Mouse (Mus musculus): Measurements from ENCODE around the gene Terb2. TPM values are rescaled to one million over a fixed set of nuclear protein-coding genes. Genes with fewer than 3 reads are reported as not detected.

Terb2 gene
- polyA plus RNA-seq, 1 experiment = not detected

GRCm38 (mm10) chr2:122157561-122157960 lies 28.5 kb upstream of the Terb2 start:
- no peaks in the 10 kb centered on the region for H3K79me2 ChIP-seq (ENCODE audit: control insufficient read depth, insufficient read depth)
- no peak overlapping the region for H3ac ChIP-seq (ENCODE audit: control insufficient read depth, insufficient read length)
- peaks cover 11% of the 10 kb centered on the region for H3K36me3 ChIP-seq (ENCODE audit: control insufficient read depth, insufficient read depth)
- no peaks in the 10 kb centered on the region for H3K27me3 ChIP-seq (ENCODE audit: control insufficient read depth, insufficient read depth, insufficient read length)
- TF ChIP-seq POLR2AphosphoS2 (IDR thresholded peaks at IDR 0.05; ENCODE audit: insufficient read length, low read depth) (peak; percentile 24), E2F4 (IDR thresholded peaks at IDR 0.05; ENCODE audit: insufficient read depth) (no peak)
- no peak overlapping the region for H3K4me2 ChIP-seq (ENCODE audit: low read depth)
- H3K4me3 ChIP-seq = no peak overlapping the region

- H3ac ChIP-seq (ENCODE audit: control insufficient read depth, insufficient read length) = no peak overlapping the region
- no peak overlapping the region for H3K4me2 ChIP-seq (ENCODE audit: low read depth)
Measured at GRCm38 (mm10) chr2:122158362-122158802, 27.7 kb upstream of the Terb2 start.

GRCm38 (mm10) chr2:122159667-122160066 lies 26.4 kb upstream of the Terb2 start:
- no peak overlapping the region for H3K4me3 ChIP-seq
- H3K36me3 ChIP-seq (ENCODE audit: control insufficient read depth, insufficient read depth) = no peaks in the 10 kb centered on the region
- no peaks in the 10 kb centered on the region for H3K79me2 ChIP-seq (ENCODE audit: control insufficient read depth, insufficient read depth)
- H3ac ChIP-seq (ENCODE audit: control insufficient read depth, insufficient read length) = no peak overlapping the region
- no peak for TF ChIP-seq MYOG (IDR thresholded peaks at IDR 0.05; ENCODE audit: control insufficient read depth in 1 of 3, insufficient read depth in 1 of 3, insufficient read length in 2 of 3, low read depth in 2 of 3)
- H3K4me2 ChIP-seq (ENCODE audit: low read depth) = no peak overlapping the region
- H3K27me3 ChIP-seq (ENCODE audit: control insufficient read depth, insufficient read depth, insufficient read length) = no peaks in the 10 kb centered on the region

More at GRCm38 (mm10) chr2:122158362-122158802, 27.7 kb upstream of the Terb2 start:
- H3K27me3 ChIP-seq (ENCODE audit: control insufficient read depth, insufficient read depth, insufficient read length) = no peaks in the 10 kb centered on the region
- H3K4me3 ChIP-seq = no peak overlapping the region
- no peak for TF ChIP-seq USF1 (IDR thresholded peaks at IDR 0.05; ENCODE audit: low read depth)
- TF ChIP-seq E2F4 (IDR thresholded peaks at IDR 0.05; ENCODE audit: insufficient read depth) = no peak
- no peak for TF ChIP-seq MAX (IDR thresholded peaks at IDR 0.05; ENCODE audit: low read depth)
- no peak for TF ChIP-seq MYOD1 (IDR thresholded peaks at IDR 0.05; ENCODE audit: control insufficient read depth in 1 of 3, insufficient read length in 2 of 3, low read depth in 2 of 3)
- TF ChIP-seq REST (IDR thresholded peaks at IDR 0.05; ENCODE audit: insufficient read depth, insufficient read length) = no peak
- TF ChIP-seq POLR2A (IDR thresholded peaks at IDR 0.05; ENCODE audit: insufficient read length, low read depth) = no peak
- TF ChIP-seq MYOG (IDR thresholded peaks at IDR 0.05; ENCODE audit: control insufficient read depth in 1 of 3, insufficient read depth in 1 of 3, insufficient read length in 2 of 3, low read depth in 2 of 3) = no peak
- no peak for TF ChIP-seq POLR2AphosphoS2 (IDR thresholded peaks at IDR 0.05; ENCODE audit: insufficient read length, low read depth)
- no peak for TF ChIP-seq SRF (IDR thresholded peaks at IDR 0.05; ENCODE audit: control insufficient read depth, insufficient read length, low read depth)
- TF ChIP-seq TCF3 (IDR thresholded peaks at IDR 0.05; ENCODE audit: insufficient read length, low read depth) = no peak
- TF ChIP-seq CEBPB (IDR thresholded peaks at IDR 0.05; ENCODE audit: insufficient read depth, poor library complexity, severe bottlenecking) = no peak
- TF ChIP-seq TCF12 (IDR thresholded peaks at IDR 0.05; ENCODE audit: insufficient read depth, poor library complexity, severe bottlenecking) = no peak
- no peaks in the 10 kb centered on the region for H3K79me2 ChIP-seq (ENCODE audit: control insufficient read depth, insufficient read depth)
- peaks cover 3% of the 10 kb centered on the region for H3K36me3 ChIP-seq (ENCODE audit: control insufficient read depth, insufficient read depth)

GRCm38 (mm10) chr2:122160680-122161079 lies 25.4 kb upstream of the Terb2 start, which contains the start of gene Trim69:
Trim69 (plus strand) TSS chr2:122160700.
- no peak for TF ChIP-seq E2F4 (IDR thresholded peaks at IDR 0.05; ENCODE audit: insufficient read depth)
- TF ChIP-seq POLR2A (IDR thresholded peaks at IDR 0.05; ENCODE audit: insufficient read length, low read depth) = no peak
- TF ChIP-seq MAX (IDR thresholded peaks at IDR 0.05; ENCODE audit: low read depth) = no peak
- TF ChIP-seq SRF (IDR thresholded peaks at IDR 0.05; ENCODE audit: control insufficient read depth, insufficient read length, low read depth) = no peak
- TF ChIP-seq MYOG (IDR thresholded peaks at IDR 0.05; ENCODE audit: control insufficient read depth in 1 of 3, insufficient read depth in 1 of 3, insufficient read length in 2 of 3, low read depth in 2 of 3) = no peak
- TF ChIP-seq TCF3 (IDR thresholded peaks at IDR 0.05; ENCODE audit: insufficient read length, low read depth) = no peak
- TF ChIP-seq MYOD1 (IDR thresholded peaks at IDR 0.05; ENCODE audit: control insufficient read depth in 1 of 3, insufficient read length in 2 of 3, low read depth in 2 of 3) = no peak
- TF ChIP-seq CEBPB (IDR thresholded peaks at IDR 0.05; ENCODE audit: insufficient read depth, poor library complexity, severe bottlenecking) = no peak
- Histone ChIP-seq H3K4me3 (no peak within 1 kb of the TSS), H3K36me3 (ENCODE audit: control insufficient read depth, insufficient read depth) (no peaks in the 10 kb centered on the region), H3K79me2 (ENCODE audit: control insufficient read depth, insufficient read depth) (no peaks in the 10 kb centered on the region), H3K4me2 (ENCODE audit: low read depth) (peak within 1 kb of the TSS; percentile 100), H3K27me3 (ENCODE audit: control insufficient read depth, insufficient read depth, insufficient read length) (no peaks in the 10 kb centered on the region), H3ac (ENCODE audit: control insufficient read depth, insufficient read length) (no peak within 1 kb of the TSS)

- no peaks in the 10 kb centered on the region for H3K36me3 ChIP-seq (ENCODE audit: control insufficient read depth, insufficient read depth)
- no peak overlapping the region for H3K4me3 ChIP-seq
- H3K79me2 ChIP-seq (ENCODE audit: control insufficient read depth, insufficient read depth) = no peaks in the 10 kb centered on the region
- H3K4me2 ChIP-seq (ENCODE audit: low read depth) = peak overlapping the region; percentile 100
- no peak overlapping the region for H3ac ChIP-seq (ENCODE audit: control insufficient read depth, insufficient read length)
- TF ChIP-seq CEBPB (IDR thresholded peaks at IDR 0.05; ENCODE audit: insufficient read depth, poor library complexity, severe bottlenecking) (no peak), TCF12 (IDR thresholded peaks at IDR 0.05; ENCODE audit: insufficient read depth, poor library complexity, severe bottlenecking) (no peak), POLR2AphosphoS2 (IDR thresholded peaks at IDR 0.05; ENCODE audit: insufficient read length, low read depth) (no peak), MYOG (IDR thresholded peaks at IDR 0.05; ENCODE audit: control insufficient read depth in 1 of 3, insufficient read depth in 1 of 3, insufficient read length in 2 of 3, low read depth in 2 of 3) (no peak), TCF3 (IDR thresholded peaks at IDR 0.05; ENCODE audit: insufficient read length, low read depth) (no peak), E2F4 (IDR thresholded peaks at IDR 0.05; ENCODE audit: insufficient read depth) (no peak), POLR2A (IDR thresholded peaks at IDR 0.05; ENCODE audit: insufficient read length, low read depth) (no peak), REST (IDR thresholded peaks at IDR 0.05; ENCODE audit: insufficient read depth, insufficient read length) (no peak), MAX (IDR thresholded peaks at IDR 0.05; ENCODE audit: low read depth) (no peak), SRF (IDR thresholded peaks at IDR 0.05; ENCODE audit: control insufficient read depth, insufficient read length, low read depth) (no peak), USF1 (IDR thresholded peaks at IDR 0.05; ENCODE audit: low read depth) (no peak), MYOD1 (IDR thresholded peaks at IDR 0.05; ENCODE audit: control insufficient read depth in 1 of 3, insufficient read length in 2 of 3, low read depth in 2 of 3) (no peak)
- no peaks in the 10 kb centered on the region for H3K27me3 ChIP-seq (ENCODE audit: control insufficient read depth, insufficient read depth, insufficient read length)
Measured at GRCm38 (mm10) chr2:122161542-122161941, 24.5 kb upstream of the Terb2 start.

Data from myocyte (in vitro differentiated cells).